Mouse (Mus musculus) megakaryocyte, embryonic 14.5 days (primary cell): ENCODE measurements at regions not wholly inside any gene's neighbourhood (a gene's known extent, or its start where the extent isn't known, plus 50 kb on each side); places are given as distances from the start of the nearest gene placed in this dataset.

ENCODE experiments used
- H3K27me3 ChIP-seq: replicated peaks from 2 replicates; pipeline ENCODE3; 2012; ENCODE audit warnings: inconsistent platforms
- H3K36me3 ChIP-seq: replicated peaks from 2 replicates; pipeline ENCODE3; 2012; ENCODE audit warnings: low read length, inconsistent platforms, mixed read lengths
- H3K4me1 ChIP-seq: 2 replicates; pipeline ENCODE4 v1.6.1; 2012; ENCODE audit warnings: inconsistent platforms
- H3K4me3 ChIP-seq: replicated peaks from 2 replicates; pipeline ENCODE3; 2012; ENCODE audit warnings: moderate library complexity, mild to moderate bottlenecking, inconsistent platforms
- H3K9me3 ChIP-seq: 2 replicates; pipeline ENCODE4 v1.6.1; 2012; ENCODE audit warnings: inconsistent platforms
- FLI1 ChIP-seq: IDR thresholded peaks from 2 replicates; pipeline ENCODE4 v1.6.1; 2012; ENCODE audit warnings: low read length, inconsistent platforms, mixed read lengths
- GATA1 ChIP-seq: IDR thresholded peaks from 3 replicates; pipeline ENCODE4 v1.6.1; 2012; ENCODE audit warnings: mixed read lengths, low read length, inconsistent platforms, borderline replicate concordance

DNA sequence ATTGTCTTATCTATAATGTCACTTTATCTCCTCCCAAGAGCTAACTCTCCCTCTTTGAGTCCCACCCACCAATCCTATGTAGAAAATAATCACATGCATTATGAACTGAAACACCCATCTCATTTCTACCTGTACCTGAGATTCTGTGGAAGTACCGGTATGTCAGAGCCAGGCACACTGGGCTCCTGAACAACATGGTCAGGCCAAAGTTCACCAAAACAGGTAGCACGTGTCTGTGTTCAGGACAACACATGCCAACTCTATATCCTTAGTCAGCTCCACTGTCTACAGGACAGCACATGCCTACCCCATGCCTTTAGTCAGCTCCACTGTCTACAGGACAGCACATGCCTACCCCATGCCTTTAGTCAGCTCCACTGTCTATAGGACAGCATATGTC, 116.4 kb downstream of the Irs2 start:
- no peak overlapping the region for H3K4me3 ChIP-seq
- no peaks in the 10 kb centered on the region for H3K36me3 ChIP-seq
- TF ChIP-seq GATA1 (no peak), FLI1 (no peak)
- peaks cover 46% of the 10 kb centered on the region for H3K27me3 ChIP-seq
- H3K9me3 ChIP-seq = peaks cover 2% of the 10 kb centered on the region; the same call in 1 of the 2 replicates
- H3K4me1 ChIP-seq = peaks cover 55% of the 10 kb centered on the region

DNA sequence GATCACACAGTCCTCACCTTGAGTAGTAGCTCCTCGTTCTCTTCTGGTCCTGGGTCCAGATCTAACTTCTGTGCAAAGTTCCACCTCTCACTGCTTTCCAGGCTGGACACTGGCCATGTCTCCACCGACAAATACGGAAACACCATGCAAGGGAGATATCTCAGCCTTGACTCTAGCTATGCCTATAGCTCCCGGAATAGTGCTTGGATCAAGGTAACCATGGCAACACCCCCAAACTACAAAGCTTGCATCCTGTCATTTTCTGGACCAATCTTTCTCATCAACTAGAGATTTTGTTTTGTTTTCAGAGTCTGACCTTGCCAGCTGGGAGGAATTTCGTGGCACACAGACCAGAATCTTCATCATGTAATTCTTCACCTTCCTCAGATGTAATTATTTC, 116.8 kb downstream of the Irs2 start:
- Histone ChIP-seq H3K27me3 (peaks cover 45% of the 10 kb centered on the region), H3K9me3 (peaks cover 7% of the 10 kb centered on the region), H3K4me1 (peaks cover 55% of the 10 kb centered on the region), H3K4me3 (no peak overlapping the region), H3K36me3 (no peaks in the 10 kb centered on the region)
- TF ChIP-seq FLI1 = no peak
- TF ChIP-seq GATA1 = no peak

DNA sequence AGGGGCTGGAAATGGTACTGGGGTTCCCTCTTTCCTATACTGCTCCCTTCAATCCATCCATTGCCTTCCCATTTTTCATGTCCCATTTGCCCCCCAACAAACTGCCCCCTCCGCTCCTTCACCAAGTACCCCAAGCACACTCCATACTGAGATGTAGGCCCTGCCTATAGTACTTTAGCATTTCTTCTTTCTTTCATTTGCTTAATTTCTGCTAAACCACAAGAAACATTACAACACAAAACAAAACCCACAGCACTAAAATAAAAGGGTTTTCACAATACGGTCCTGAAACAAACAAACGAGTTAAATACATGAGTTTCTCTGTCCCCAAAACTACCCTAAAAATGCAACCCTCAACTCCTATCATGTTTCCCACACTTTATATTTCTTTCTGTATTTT, 122.8 kb downstream of the Irs2 start:
- peaks cover 19% of the 10 kb centered on the region for H3K4me1 ChIP-seq
- H3K36me3 ChIP-seq = no peaks in the 10 kb centered on the region
- no peak overlapping the region for H3K4me3 ChIP-seq
- H3K9me3 ChIP-seq = peaks cover 26% of the 10 kb centered on the region
- no peak for TF ChIP-seq FLI1
- TF ChIP-seq GATA1 = no peak
- H3K27me3 ChIP-seq = peaks cover 59% of the 10 kb centered on the region

DNA sequence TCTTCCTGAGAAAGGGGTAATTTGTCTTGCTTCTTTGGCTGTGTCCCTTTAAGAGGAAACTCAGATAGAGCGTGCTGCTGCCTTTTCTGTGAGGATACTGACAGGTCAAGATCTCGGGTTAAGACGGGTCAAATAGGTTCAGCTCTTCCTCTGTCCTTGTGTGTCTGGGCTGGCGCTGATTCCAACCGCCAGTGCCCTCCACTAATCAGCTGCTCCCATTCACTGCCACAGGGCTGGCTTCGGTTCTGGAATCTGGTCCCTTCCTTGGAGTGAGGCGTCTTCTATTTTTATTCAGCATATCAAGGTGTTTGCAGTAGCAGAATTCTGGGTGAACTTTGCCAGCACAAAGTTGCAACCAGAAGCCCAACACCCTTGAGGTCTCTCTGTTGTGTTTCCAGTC, 124.8 kb downstream of the Irs2 start:
- H3K27me3 ChIP-seq = peaks cover 72% of the 10 kb centered on the region
- no peaks in the 10 kb centered on the region for H3K36me3 ChIP-seq
- TF ChIP-seq GATA1 = no peak
- TF ChIP-seq FLI1 = no peak
- H3K4me1 ChIP-seq = peaks cover 3% of the 10 kb centered on the region; the same call in 1 of the 2 replicates
- peaks cover 26% of the 10 kb centered on the region for H3K9me3 ChIP-seq
- H3K4me3 ChIP-seq = no peak overlapping the region

DNA sequence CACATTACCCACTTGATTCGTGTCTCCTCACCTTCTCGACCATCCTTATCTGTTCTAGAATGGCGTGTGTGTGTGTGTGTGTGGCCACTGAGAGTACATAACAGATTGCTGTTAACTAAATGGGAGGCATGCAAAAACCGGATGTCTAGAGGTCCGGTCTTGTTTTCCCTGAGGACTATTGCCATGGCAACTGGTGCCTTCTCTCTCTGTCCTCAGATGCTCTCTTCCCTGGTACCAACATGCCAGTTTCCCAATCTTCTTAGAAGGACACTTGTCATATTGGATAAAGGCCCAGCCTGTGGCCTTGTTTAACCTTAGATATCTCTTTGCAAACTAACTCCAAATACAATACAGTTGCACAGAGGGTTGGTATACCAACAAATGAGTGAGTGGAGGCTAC, 125.9 kb downstream of the Irs2 start:
- H3K36me3 ChIP-seq = no peaks in the 10 kb centered on the region
- no peaks in the 10 kb centered on the region; the same call in 1 of the 2 replicates for H3K4me1 ChIP-seq
- no peak overlapping the region for H3K4me3 ChIP-seq
- TF ChIP-seq GATA1 (no peak), FLI1 (no peak)
- H3K9me3 ChIP-seq = peaks cover 26% of the 10 kb centered on the region
- peaks cover 70% of the 10 kb centered on the region for H3K27me3 ChIP-seq

DNA sequence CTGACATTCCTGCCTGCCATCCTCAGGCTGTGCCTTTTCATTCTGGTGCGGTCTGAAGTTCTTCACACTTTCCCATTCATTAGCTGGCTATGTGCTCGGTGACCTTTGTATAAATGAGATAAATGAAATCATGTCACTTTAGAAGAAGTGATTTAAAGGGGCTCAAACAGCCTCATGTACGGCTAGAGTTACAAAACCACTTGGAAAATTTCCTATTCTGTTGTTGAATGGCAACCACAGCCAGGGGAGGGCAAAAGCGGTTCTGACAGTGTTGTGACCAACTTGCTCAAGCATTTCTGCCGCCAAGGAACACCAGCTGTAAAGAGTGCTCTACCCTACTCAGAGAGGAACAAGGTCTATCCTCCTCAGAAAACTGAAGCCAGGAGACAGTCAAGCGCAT, 128.4 kb downstream of the Irs2 start:
- Histone ChIP-seq H3K4me3 (no peak overlapping the region), H3K36me3 (no peaks in the 10 kb centered on the region), H3K27me3 (peaks cover 82% of the 10 kb centered on the region), H3K4me1 (no peaks in the 10 kb centered on the region; the same call in 1 of the 2 replicates), H3K9me3 (peaks cover 7% of the 10 kb centered on the region; the same call in 1 of the 2 replicates)
- no peak for TF ChIP-seq GATA1
- TF ChIP-seq FLI1 = no peak

DNA sequence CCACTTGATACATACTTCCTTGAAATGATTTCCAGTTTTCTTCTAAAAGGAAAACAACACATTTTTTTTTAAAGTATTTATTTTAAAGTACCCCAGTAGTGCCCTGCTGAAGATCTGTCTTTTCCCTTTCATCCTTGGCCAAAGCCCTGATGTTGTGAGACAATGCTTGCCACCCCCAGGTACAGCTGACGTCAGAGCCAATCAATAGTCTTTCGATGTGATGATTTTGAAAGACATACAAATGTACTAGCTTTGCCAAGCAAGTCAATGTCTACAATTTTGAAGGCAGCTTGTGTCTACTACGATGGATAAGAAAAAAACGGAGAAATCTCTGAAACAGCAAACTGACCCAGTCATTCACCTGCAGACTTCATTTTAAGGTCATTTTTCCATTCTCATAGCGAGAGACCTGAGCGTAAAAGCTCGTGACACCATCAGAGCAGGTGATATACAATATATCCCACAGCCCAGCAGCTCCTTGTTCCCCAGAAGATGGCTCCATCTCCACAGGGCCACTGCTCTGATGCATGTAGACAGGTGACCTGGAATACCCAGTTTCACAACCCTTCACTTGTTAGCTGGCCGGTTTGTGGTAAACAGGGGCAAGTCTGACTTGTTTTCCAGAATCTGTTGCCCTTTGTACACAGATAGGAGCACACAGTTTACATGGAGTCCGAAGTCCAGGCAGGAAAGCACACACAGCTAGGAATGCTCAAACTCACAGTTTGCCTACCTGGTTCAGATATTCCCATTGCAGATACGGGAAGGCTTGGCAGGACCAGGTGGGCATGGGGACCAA, 129.0 kb downstream of the Irs2 start:
- TF ChIP-seq FLI1 (no peak), GATA1 (no peak)
- H3K4me3 ChIP-seq = no peak overlapping the region
- no peaks in the 10 kb centered on the region for H3K36me3 ChIP-seq
- H3K4me1 ChIP-seq = no peaks in the 10 kb centered on the region; the same call in 1 of the 2 replicates
- peaks cover 4% of the 10 kb centered on the region; the same call in 1 of the 2 replicates for H3K9me3 ChIP-seq
- peaks cover 85% of the 10 kb centered on the region for H3K27me3 ChIP-seq

DNA sequence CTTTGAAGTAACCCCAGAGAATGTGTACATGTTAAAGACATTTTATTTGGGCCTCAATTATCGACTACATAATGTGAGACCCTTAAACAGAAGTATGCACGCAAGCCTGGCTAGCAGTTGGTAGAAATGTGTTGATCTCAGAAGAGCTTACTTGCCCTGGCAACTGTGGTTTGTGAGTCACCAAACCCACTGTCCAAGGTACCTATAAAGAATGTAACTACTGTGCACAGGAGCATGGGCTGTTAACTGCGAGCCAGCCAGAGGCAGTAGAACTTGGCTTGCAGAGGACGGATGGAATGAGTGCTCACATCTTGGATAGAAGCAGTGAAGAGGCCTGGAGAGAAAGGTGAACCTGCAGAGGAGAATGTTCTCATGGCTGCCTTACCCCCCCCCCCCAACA, 129.9 kb downstream of the Irs2 start:
- Histone ChIP-seq H3K27me3 (peaks cover 84% of the 10 kb centered on the region), H3K36me3 (no peaks in the 10 kb centered on the region)

DNA sequence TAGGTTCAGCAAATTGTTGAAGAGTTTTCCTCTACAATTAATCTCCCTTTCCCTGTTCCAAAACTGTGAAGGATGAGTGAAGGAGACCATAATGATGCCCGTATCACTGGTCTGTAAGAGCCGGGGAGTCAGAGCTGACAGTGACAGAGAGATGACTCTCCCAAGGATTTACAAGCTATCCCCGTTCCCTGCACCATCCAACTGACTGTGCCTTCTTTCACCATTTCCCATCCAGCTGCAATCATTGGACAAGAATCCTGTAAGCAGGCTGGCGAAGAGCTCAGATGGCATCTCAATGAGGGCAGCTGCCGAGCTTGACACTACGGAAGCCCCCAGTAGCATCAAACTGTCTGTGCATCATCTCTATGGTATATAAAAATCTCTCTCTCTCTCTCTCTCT, 133.1 kb downstream of the Irs2 start:
- peaks cover 6% of the 10 kb centered on the region; the same call in 1 of the 2 replicates for H3K4me1 ChIP-seq
- no peaks in the 10 kb centered on the region for H3K9me3 ChIP-seq
- peaks cover 75% of the 10 kb centered on the region for H3K27me3 ChIP-seq
- no peaks in the 10 kb centered on the region for H3K36me3 ChIP-seq
- TF ChIP-seq FLI1 (no peak), GATA1 (no peak)
- no peak overlapping the region for H3K4me3 ChIP-seq

More for the DNA sequence above, 129.9 kb downstream of the Irs2 start:
- no peak for TF ChIP-seq GATA1
- Histone ChIP-seq H3K4me1 (no peaks in the 10 kb centered on the region; the same call in 1 of the 2 replicates), H3K4me3 (no peak overlapping the region), H3K9me3 (no peaks in the 10 kb centered on the region)

DNA sequence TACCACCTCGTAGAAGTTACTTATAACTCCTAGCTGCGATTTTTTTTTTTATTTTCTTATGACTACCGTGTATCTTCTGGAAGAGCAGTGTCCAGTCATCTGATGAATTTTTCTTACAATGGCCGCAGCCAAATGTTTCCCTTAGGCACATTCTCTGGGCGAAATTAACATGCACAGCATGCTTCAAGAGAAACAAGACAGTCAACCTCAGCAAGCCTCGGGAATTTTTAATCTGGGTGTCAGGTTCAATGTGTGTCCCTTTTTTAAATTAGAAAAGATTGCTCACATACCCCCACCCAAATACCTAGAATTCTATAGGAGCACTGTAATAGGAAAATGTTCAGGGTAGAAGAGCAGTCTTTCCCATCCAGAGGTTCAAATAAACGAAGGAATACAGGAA, 136.8 kb downstream of the Irs2 start:
- H3K9me3 ChIP-seq = no peaks in the 10 kb centered on the region
- peaks cover 21% of the 10 kb centered on the region for H3K4me1 ChIP-seq
- TF ChIP-seq GATA1 (no peak), FLI1 (no peak)
- H3K36me3 ChIP-seq = no peaks in the 10 kb centered on the region
- no peak overlapping the region for H3K4me3 ChIP-seq
- H3K27me3 ChIP-seq = peaks cover 76% of the 10 kb centered on the region
